Mouse (Mus musculus): ENCODE data around the gene Gucy2f. TPM values are rescaled to one million over a fixed set of nuclear protein-coding genes. Genes with fewer than 3 reads are reported as not detected.

Gene Gucy2f
- polyA plus RNA-seq, 1 experiment: not detected

DNA sequence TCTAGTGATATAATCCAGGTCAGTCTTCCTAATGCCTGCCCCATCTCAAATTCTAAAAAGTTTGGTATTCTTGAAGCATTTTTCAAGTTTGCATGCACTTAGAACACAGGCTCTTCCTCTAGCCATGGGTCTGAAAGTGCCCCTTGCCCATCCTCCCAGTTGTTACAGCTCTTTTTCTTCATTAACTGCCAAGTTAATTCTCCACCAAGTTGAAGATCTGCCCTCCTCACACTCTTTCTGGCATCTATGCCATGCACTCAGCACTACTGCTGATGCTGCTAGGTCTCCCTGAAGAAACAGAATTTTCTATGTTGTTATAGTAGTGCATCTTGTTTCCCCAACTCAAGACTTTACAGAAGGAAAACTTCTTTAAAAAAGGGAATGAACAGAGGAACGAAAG is 1.2 kb downstream of the Gucy2f start:
- H3K4me3 ChIP-seq (ENCODE audit: insufficient read depth, low read depth, low read length): no peak overlapping the region
- TF ChIP-seq POLR2A (IDR thresholded peaks at IDR 0.05; ENCODE audit: insufficient read depth, low read depth, low read length) (no peak), CTCF (IDR thresholded peaks at IDR 0.05; ENCODE audit: insufficient read depth, low read depth, low read length) (no peak)
- 90% methylated on average over 1 of the region's 1 CpGs for WGBS
- no peaks in the 10 kb centered on the region for H3K4me1 ChIP-seq (ENCODE audit: control insufficient read depth, insufficient read depth, low read length)
- no peak overlapping the region for H3K27ac ChIP-seq (ENCODE audit: insufficient read depth, low read depth, low read length)

- TF ChIP-seq POLR2A (IDR thresholded peaks at IDR 0.05; ENCODE audit: insufficient read depth, low read depth, low read length) (no peak), CTCF (IDR thresholded peaks at IDR 0.05; ENCODE audit: insufficient read depth, low read depth, low read length) (no peak)
- 43% methylated on average over 6 of the region's 6 CpGs for WGBS
- Histone ChIP-seq H3K4me3 (ENCODE audit: insufficient read depth, low read depth, low read length) (no peak overlapping the region), H3K4me1 (ENCODE audit: control insufficient read depth, insufficient read depth, low read length) (peaks cover 2% of the 10 kb centered on the region; the same call in 1 of the 2 replicates), H3K27ac (ENCODE audit: insufficient read depth, low read depth, low read length) (no peak overlapping the region)
These were observed 2.3 kb downstream of the Gucy2f start for GRCm38 (mm10) chrX:142194420-142194819.

GRCm38 (mm10) chrX:142190355-142190754 is 6.4 kb downstream of the Gucy2f start:
- WGBS: 91% methylated on average over 2 of the region's 2 CpGs
- no peak for TF ChIP-seq CTCF (IDR thresholded peaks at IDR 0.05; ENCODE audit: insufficient read depth, low read depth, low read length)
- no peak for TF ChIP-seq POLR2A (IDR thresholded peaks at IDR 0.05; ENCODE audit: insufficient read depth, low read depth, low read length)
- H3K4me1 ChIP-seq (ENCODE audit: control insufficient read depth, insufficient read depth, low read length): peaks cover 5% of the 10 kb centered on the region; the same call in 1 of the 2 replicates
- H3K4me3 ChIP-seq (ENCODE audit: insufficient read depth, low read depth, low read length): no peak overlapping the region
- H3K27ac ChIP-seq (ENCODE audit: insufficient read depth, low read depth, low read length): no peak overlapping the region

DNA sequence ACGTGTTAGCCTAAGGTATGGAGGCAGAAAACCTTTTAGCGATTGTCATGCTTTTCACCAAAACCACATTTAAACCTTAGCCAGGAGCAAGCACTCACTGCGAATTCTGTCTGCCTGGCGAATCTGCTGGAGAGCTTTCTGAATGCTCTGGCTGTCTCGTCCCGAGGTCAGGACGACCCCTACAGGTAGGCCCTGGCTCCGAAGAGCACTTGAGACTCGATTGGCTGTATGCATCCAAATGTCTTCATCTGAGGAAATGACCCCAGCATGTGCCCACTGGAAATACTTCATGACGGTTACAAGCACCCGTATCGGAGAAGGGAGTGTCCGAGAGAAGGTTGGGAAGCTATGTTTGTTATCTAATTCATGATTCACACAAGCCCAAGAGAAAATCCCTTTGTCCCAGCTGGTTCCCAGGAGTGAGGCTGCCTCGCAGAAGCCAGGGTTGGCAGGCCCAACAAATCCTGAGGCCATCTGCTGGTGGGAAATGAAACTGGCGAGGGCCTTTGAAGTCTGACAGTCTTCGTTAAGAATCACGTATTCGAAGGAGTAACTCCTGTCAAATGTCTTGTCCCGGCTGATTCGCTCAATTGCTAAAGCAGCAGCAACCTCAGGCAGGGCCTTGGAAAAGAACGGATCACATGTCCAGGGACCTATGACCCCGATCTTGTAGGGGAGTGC is 7.6 kb downstream of the Gucy2f start:
- H3K4me1 ChIP-seq (ENCODE audit: control insufficient read depth, insufficient read depth, low read length): peaks cover 5% of the 10 kb centered on the region; the same call in 1 of the 2 replicates
- WGBS: 36% methylated on average over 22 of the region's 22 CpGs
- no peak overlapping the region for H3K4me3 ChIP-seq (ENCODE audit: insufficient read depth, low read depth, low read length)
- TF ChIP-seq CTCF (IDR thresholded peaks at IDR 0.05; ENCODE audit: insufficient read depth, low read depth, low read length) (no peak), POLR2A (IDR thresholded peaks at IDR 0.05; ENCODE audit: insufficient read depth, low read depth, low read length) (no peak)
- no peak overlapping the region for H3K27ac ChIP-seq (ENCODE audit: insufficient read depth, low read depth, low read length)

DNA sequence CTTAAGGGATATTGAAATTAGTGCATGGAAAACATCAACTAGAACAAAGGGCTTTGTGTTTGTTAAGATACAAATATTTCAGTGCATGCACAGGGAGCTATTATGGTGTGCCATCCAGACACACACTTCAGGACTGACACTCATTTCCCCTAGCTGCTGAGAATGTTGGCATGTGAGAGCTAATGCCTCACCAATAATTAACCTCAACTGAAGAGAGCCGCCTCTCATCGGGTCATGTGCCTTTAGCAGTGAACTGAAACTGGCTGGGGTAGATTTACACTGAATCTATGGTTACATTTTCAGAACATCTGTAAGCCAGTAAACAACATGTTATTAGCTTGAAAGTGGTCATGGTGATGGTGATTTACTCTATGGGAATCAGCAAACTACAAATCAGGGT is 14.7 kb downstream of the Gucy2f start:
- WGBS: 38% methylated on average over 2 of the region's 2 CpGs
- no peaks in the 10 kb centered on the region for H3K4me1 ChIP-seq (ENCODE audit: control insufficient read depth, insufficient read depth, low read length)
- no peak overlapping the region for H3K27ac ChIP-seq (ENCODE audit: insufficient read depth, low read depth, low read length)
- TF ChIP-seq POLR2A (IDR thresholded peaks at IDR 0.05; ENCODE audit: insufficient read depth, low read depth, low read length) (no peak), CTCF (IDR thresholded peaks at IDR 0.05; ENCODE audit: insufficient read depth, low read depth, low read length) (no peak)
- H3K4me3 ChIP-seq (ENCODE audit: insufficient read depth, low read depth, low read length): no peak overlapping the region

GRCm38 (mm10) chrX:142176981-142177380 is 19.8 kb downstream of the Gucy2f start:
- TF ChIP-seq CTCF (IDR thresholded peaks at IDR 0.05; ENCODE audit: insufficient read depth, low read depth, low read length): no peak
- no peak for TF ChIP-seq POLR2A (IDR thresholded peaks at IDR 0.05; ENCODE audit: insufficient read depth, low read depth, low read length)
- no peak overlapping the region for H3K27ac ChIP-seq (ENCODE audit: insufficient read depth, low read depth, low read length)
- H3K4me3 ChIP-seq (ENCODE audit: insufficient read depth, low read depth, low read length): no peak overlapping the region
- H3K4me1 ChIP-seq (ENCODE audit: control insufficient read depth, insufficient read depth, low read length): no peaks in the 10 kb centered on the region

GRCm38 (mm10) chrX:142115779-142116178 is 81.0 kb downstream of the Gucy2f start:
- H3K4me1 ChIP-seq (ENCODE audit: control insufficient read depth, insufficient read depth, low read length): no peaks in the 10 kb centered on the region
- H3K4me3 ChIP-seq (ENCODE audit: insufficient read depth, low read depth, low read length): no peak overlapping the region
- TF ChIP-seq CTCF (IDR thresholded peaks at IDR 0.05; ENCODE audit: insufficient read depth, low read depth, low read length) (no peak), POLR2A (IDR thresholded peaks at IDR 0.05; ENCODE audit: insufficient read depth, low read depth, low read length) (no peak)
- H3K27ac ChIP-seq (ENCODE audit: insufficient read depth, low read depth, low read length): no peak overlapping the region

DNA sequence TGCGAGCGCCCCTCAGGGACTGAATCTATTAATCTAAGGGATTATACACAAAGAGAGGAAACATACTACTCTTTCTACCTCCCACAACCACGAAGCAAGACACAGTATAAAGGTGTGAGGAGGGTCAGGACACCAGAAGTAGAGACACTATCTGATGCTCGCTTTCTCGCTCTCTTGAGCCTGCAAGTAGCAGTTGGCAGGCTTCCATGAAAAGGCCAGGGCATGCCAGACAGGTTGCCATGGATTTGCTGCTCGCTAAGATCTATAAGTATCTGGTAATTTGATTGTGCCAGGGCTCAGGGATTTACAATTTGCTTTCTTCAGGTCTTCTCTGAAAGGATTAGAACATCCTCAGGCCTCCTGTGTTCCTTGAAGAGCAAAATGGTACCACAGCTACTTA is 85.5 kb downstream of the Gucy2f start:
- no peak overlapping the region for H3K4me3 ChIP-seq (ENCODE audit: insufficient read depth, low read depth, low read length)
- no peak for TF ChIP-seq CTCF (IDR thresholded peaks at IDR 0.05; ENCODE audit: insufficient read depth, low read depth, low read length)
- TF ChIP-seq POLR2A (IDR thresholded peaks at IDR 0.05; ENCODE audit: insufficient read depth, low read depth, low read length): no peak
- no peaks in the 10 kb centered on the region for H3K4me1 ChIP-seq (ENCODE audit: control insufficient read depth, insufficient read depth, low read length)
- no peak overlapping the region for H3K27ac ChIP-seq (ENCODE audit: insufficient read depth, low read depth, low read length)
- WGBS: 73% methylated on average over 6 of the region's 6 CpGs

- Histone ChIP-seq H3K4me3 (ENCODE audit: insufficient read depth, low read depth, low read length) (no peak overlapping the region), H3K4me1 (ENCODE audit: control insufficient read depth, insufficient read depth, low read length) (no peaks in the 10 kb centered on the region), H3K27ac (ENCODE audit: insufficient read depth, low read depth, low read length) (no peak overlapping the region)
- TF ChIP-seq POLR2A (IDR thresholded peaks at IDR 0.05; ENCODE audit: insufficient read depth, low read depth, low read length) (no peak), CTCF (IDR thresholded peaks at IDR 0.05; ENCODE audit: insufficient read depth, low read depth, low read length) (no peak)
- 47% methylated on average over 3 of the region's 3 CpGs for WGBS
These were observed 99.8 kb downstream of the Gucy2f start for GRCm38 (mm10) chrX:142096904-142097303.

Measured in olfactory bulb, adult 2 months (tissue).